Mouse (Mus musculus): ENCODE data around the gene Cgn. TPM values are rescaled to one million over a fixed set of nuclear protein-coding genes. Genes with fewer than 3 reads are reported as not detected.
A peak's percentile ranks its signal among the peaks of the same experiment; 100 is the strongest.
"Not testable (repeated sequence)": the region's sequence is repeated elsewhere in the genome, so short reads cannot be mapped to it uniquely, and the experiment has no call there.

Cgn gene
- polyA plus RNA-seq, 1 experiment from 2014 or later = 11.5 TPM

DNA sequence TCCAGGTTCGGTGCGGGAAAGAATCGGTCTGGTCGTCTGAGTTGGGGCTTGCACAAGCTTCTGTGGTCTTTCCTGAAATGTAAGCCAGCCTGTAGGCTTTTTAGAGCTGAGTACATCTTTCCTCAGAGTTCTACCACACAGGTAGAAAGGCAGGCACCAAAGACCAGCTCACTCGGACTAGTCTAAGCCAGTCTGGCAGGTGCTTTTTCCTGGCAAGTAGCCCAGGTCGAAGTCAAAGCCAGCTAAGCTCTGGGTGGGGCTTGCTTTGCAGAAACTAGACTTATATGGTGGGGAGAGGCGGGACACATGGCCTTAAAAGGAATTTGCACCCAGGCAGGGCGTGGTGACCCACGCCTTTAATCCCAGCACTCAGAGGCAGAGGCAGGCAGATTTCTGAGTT is 27.9 kb downstream of the Cgn start:
- H3K27me3 ChIP-seq (replicated peaks; ENCODE audit: control insufficient read depth, insufficient read depth, low read length); H3K4me3 ChIP-seq (ENCODE audit: low read depth, low read length); H3K9me3 ChIP-seq (ENCODE audit: control insufficient read depth, low read length); H3K4me1 ChIP-seq (replicated peaks; ENCODE audit: control insufficient read depth, insufficient read depth, low read length); H3K9ac ChIP-seq (ENCODE audit: low read depth, low read length); H3K27ac ChIP-seq (ENCODE audit: low read depth, low read length); DNase-seq (ENCODE audit: low spot score); H3K36me3 ChIP-seq (ENCODE audit: control insufficient read depth, insufficient read depth, low read length); H3K4me2 ChIP-seq: not testable (repeated sequence)
- WGBS = 48% methylated on average over 4 of the region's 9 CpGs
- peak; percentile 71 for ATAC-seq (replicated peaks; ENCODE audit: low FRiP score)

DNA sequence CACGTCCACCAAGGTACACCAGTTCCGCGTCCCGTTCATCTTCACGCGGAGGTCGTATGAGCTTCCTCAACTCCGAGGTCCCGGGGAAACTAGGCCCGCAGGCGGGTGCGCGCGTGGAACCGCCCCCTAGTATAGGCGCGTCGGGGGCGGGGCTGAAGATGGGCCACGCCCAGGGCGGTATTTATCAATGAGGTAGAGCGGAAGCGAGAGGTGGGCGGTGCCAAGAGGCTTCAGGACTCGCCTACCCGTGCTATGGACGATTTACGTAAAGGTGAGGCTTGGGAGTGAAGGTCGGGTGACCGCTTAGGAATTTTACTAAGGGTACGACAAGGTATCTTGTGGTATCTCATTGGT is 28.3 kb downstream of the Cgn start:
- not testable (repeated sequence) for H3K9ac ChIP-seq (ENCODE audit: low read depth, low read length); H3K27ac ChIP-seq (ENCODE audit: low read depth, low read length); H3K36me3 ChIP-seq (ENCODE audit: control insufficient read depth, insufficient read depth, low read length); DNase-seq (ENCODE audit: low spot score); H3K4me1 ChIP-seq (replicated peaks; ENCODE audit: control insufficient read depth, insufficient read depth, low read length); H3K9me3 ChIP-seq (ENCODE audit: control insufficient read depth, low read length); H3K27me3 ChIP-seq (replicated peaks; ENCODE audit: control insufficient read depth, insufficient read depth, low read length)
- ATAC-seq (replicated peaks; ENCODE audit: low FRiP score) = peak; percentile 96
- Histone ChIP-seq H3K4me2 (peak overlapping the region; percentile 39; the same call in 1 of the 2 replicates), H3K4me3 (ENCODE audit: low read depth, low read length) (peak overlapping the region; percentile 21; the same call in 1 of the 2 replicates)
- WGBS = under 1% methylated on average over 20 of the region's 31 CpGs

DNA sequence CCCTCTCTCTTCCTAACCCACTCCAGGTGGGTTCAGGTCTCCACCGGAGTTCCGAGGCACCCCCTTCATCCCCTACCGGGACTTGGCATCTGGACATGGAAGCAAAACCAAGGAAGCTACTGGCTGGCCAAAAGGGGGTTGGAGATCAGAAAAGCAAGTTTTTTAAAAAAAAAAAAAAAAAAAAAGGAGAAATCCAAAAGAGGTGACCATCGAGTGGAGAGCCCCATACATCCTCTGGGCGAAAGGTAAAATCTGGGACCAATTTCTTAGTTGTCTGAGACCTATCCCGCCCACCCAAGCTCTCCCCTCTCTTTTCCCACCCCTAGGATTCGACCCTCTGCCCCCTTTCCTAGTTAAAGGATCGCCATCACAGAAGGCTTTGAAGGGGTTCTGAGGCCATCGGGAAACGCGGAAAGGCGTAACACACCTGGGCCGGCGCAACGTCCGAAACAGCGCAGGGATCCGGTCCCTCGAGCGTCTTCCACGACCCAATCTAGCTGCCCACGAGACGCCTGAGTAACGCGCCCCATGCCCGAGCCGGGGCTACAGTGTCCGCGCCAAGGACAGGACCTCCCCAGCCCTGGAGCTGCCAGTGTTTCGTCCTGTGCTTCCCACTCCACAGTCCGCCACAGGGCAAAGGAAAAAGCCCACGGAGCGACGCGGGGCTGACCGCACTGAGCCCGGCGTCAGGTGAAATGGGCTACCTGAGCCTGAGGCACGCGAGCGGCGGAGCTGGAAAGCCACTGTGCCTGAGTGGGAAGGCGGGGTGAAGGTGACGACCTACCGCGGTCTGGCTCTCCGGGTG is 28.8 kb downstream of the Cgn start:
- not testable (repeated sequence) for H3K4me1 ChIP-seq (replicated peaks; ENCODE audit: control insufficient read depth, insufficient read depth, low read length); H3K36me3 ChIP-seq (ENCODE audit: control insufficient read depth, insufficient read depth, low read length); H3K27ac ChIP-seq (ENCODE audit: low read depth, low read length); DNase-seq (ENCODE audit: low spot score); H3K27me3 ChIP-seq (replicated peaks; ENCODE audit: control insufficient read depth, insufficient read depth, low read length); H3K9me3 ChIP-seq (ENCODE audit: control insufficient read depth, low read length); H3K9ac ChIP-seq (ENCODE audit: low read depth, low read length)
- Histone ChIP-seq H3K4me2 (peak overlapping the region; percentile 77), H3K4me3 (ENCODE audit: low read depth, low read length) (peak overlapping the region; percentile 52)
- 5% methylated on average over 21 of the region's 47 CpGs for WGBS
- ATAC-seq (replicated peaks; ENCODE audit: low FRiP score) = peak; percentile 56

DNA sequence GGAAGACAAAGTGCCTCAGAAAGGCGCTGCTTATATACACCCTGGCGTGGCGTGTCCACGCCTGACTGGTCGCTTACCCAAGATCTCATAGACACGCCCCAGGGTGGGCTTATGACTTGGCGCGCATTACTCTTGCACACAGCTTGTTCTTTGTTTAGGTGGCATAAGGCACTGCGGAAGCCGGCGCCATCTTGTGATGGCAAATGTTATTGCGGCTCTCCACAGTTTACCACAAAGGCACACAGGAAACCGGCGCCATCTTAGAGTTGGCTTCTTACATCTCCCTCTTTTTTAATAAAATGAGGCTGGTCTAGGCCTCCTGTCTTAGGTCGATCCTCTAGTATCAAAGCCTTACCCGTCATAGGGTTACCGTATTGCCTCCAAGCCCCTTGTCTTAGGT is 40.6 kb downstream of the Cgn start:
- WGBS = 94% methylated on average over 17 of the region's 17 CpGs
- no peak for ATAC-seq (replicated peaks; ENCODE audit: low FRiP score)

DNA sequence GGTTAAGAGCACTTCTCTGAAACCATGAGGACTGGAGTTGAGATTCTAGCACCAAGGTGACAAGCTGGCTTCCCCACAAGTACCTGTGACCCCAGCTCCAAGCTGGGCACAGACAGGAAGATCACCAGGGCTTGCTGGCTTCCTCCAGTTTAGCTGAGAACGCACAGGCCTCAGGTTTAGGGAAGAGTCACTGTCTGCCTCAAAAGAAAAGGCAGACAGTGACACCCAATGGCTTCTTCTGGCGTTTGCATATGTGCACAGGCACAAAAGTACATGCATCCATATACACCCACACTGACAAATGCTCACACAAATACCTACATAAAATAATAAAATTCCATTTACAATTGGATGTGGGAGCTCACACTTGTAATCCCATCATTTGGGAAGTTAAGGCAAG is 62.7 kb downstream of the Cgn start:
- WGBS = 17% methylated on average over 2 of the region's 2 CpGs
- not testable (repeated sequence) for H3K36me3 ChIP-seq (ENCODE audit: control insufficient read depth, insufficient read depth, low read length); H3K9me3 ChIP-seq (ENCODE audit: control insufficient read depth, low read length); H3K4me2 ChIP-seq; H3K27me3 ChIP-seq (replicated peaks; ENCODE audit: control insufficient read depth, insufficient read depth, low read length); H3K9ac ChIP-seq (ENCODE audit: low read depth, low read length); DNase-seq (ENCODE audit: low spot score); H3K4me1 ChIP-seq (replicated peaks; ENCODE audit: control insufficient read depth, insufficient read depth, low read length); H3K4me3 ChIP-seq (ENCODE audit: low read depth, low read length); H3K27ac ChIP-seq (ENCODE audit: low read depth, low read length)
- peak; percentile 39; the same call in 1 of the 2 replicates for ATAC-seq (replicated peaks; ENCODE audit: low FRiP score)

More for the DNA sequence above, 40.6 kb downstream of the Cgn start:
- Histone ChIP-seq H3K36me3 (ENCODE audit: control insufficient read depth, insufficient read depth, low read length) (no peaks in the 10 kb centered on the region), H3K27me3 (replicated peaks; ENCODE audit: control insufficient read depth, insufficient read depth, low read length) (no peaks in the 10 kb centered on the region), H3K4me1 (replicated peaks; ENCODE audit: control insufficient read depth, insufficient read depth, low read length) (no peaks in the 10 kb centered on the region), H3K27ac (ENCODE audit: low read depth, low read length) (no peak overlapping the region), H3K4me2 (no peak overlapping the region), H3K4me3 (ENCODE audit: low read depth, low read length) (no peak overlapping the region), H3K9ac (ENCODE audit: low read depth, low read length) (no peak overlapping the region), H3K9me3 (ENCODE audit: control insufficient read depth, low read length) (no peaks in the 10 kb centered on the region)
- no peak for DNase-seq (ENCODE audit: low spot score)

DNA sequence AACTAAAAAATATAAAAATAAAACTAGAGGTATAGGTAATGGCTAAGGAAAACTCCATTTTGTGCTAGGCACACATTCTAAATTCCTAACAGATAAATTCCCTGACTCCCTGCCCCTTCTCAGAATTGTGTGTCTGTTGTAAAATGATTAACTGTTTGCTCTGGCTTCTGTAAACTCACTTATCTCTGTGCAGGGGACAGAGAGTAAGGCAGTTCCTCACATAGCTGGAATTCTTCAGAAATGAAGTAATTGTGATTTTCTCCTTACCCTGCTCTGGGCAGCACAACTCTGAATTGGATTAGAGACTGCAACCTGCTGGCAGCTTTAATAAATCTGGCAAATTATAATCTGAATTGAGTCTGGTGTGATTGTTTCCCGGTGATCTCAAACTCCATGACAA is 68.0 kb downstream of the Cgn start:
- DNase-seq (ENCODE audit: low spot score); H3K9me3 ChIP-seq (ENCODE audit: control insufficient read depth, low read length); H3K4me3 ChIP-seq (ENCODE audit: low read depth, low read length); H3K4me2 ChIP-seq; H3K9ac ChIP-seq (ENCODE audit: low read depth, low read length); H3K27ac ChIP-seq (ENCODE audit: low read depth, low read length); H3K36me3 ChIP-seq (ENCODE audit: control insufficient read depth, insufficient read depth, low read length); H3K27me3 ChIP-seq (replicated peaks; ENCODE audit: control insufficient read depth, insufficient read depth, low read length); H3K4me1 ChIP-seq (replicated peaks; ENCODE audit: control insufficient read depth, insufficient read depth, low read length): not testable (repeated sequence)
- ATAC-seq (replicated peaks; ENCODE audit: low FRiP score) = peak; percentile 69
- WGBS = 55% methylated on average over 1 of the region's 1 CpGs

DNA sequence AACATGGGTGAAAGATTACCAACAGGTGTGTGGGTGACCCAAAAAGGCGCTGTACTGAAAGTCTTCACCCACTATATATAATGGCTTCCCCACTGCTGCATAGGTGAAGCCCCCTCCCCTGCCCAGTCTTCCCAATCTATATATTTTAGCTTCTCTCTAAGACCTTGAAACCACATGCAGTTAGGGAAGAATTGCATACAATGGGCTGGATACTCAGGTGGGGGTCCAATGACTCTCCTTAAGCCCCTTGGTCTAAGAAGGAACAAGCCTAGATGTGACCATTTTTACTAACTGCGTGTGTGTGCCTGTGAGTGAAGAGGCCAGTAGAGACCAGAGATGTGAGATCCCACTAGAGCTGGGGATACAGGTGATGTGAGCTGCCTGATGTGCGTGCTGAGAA is 72.9 kb downstream of the Cgn start:
- not testable (repeated sequence) for H3K4me3 ChIP-seq (ENCODE audit: low read depth, low read length); H3K4me1 ChIP-seq (replicated peaks; ENCODE audit: control insufficient read depth, insufficient read depth, low read length); DNase-seq (ENCODE audit: low spot score); H3K9me3 ChIP-seq (ENCODE audit: control insufficient read depth, low read length); H3K4me2 ChIP-seq; H3K9ac ChIP-seq (ENCODE audit: low read depth, low read length); ATAC-seq (replicated peaks; ENCODE audit: low FRiP score); H3K36me3 ChIP-seq (ENCODE audit: control insufficient read depth, insufficient read depth, low read length); H3K27ac ChIP-seq (ENCODE audit: low read depth, low read length); H3K27me3 ChIP-seq (replicated peaks; ENCODE audit: control insufficient read depth, insufficient read depth, low read length)
- WGBS = 87% methylated on average over 3 of the region's 3 CpGs

DNA sequence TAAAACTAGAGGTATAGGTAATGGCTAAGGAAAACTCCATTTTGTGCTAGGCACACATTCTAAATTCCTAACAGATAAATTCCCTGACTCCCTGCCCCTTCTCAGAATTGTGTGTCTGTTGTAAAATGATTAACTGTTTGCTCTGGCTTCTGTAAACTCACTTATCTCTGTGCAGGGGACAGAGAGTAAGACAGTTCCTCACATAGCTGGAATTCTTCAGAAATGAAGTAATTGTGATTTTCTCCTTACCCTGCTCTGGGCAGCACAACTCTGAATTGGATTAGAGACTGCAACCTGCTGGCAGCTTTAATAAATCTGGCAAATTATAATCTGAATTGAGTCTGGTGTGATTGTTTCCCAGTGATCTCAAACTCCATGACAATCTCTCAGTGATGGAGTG is 75.7 kb downstream of the Cgn start:
- not testable (repeated sequence) for DNase-seq (ENCODE audit: low spot score); H3K27ac ChIP-seq (ENCODE audit: low read depth, low read length); H3K4me3 ChIP-seq (ENCODE audit: low read depth, low read length); H3K9me3 ChIP-seq (ENCODE audit: control insufficient read depth, low read length); H3K27me3 ChIP-seq (replicated peaks; ENCODE audit: control insufficient read depth, insufficient read depth, low read length); H3K4me2 ChIP-seq; H3K4me1 ChIP-seq (replicated peaks; ENCODE audit: control insufficient read depth, insufficient read depth, low read length); H3K9ac ChIP-seq (ENCODE audit: low read depth, low read length); H3K36me3 ChIP-seq (ENCODE audit: control insufficient read depth, insufficient read depth, low read length)
- peak; percentile 54; the same call in 1 of the 2 replicates for ATAC-seq (replicated peaks; ENCODE audit: low FRiP score)
